Mouse (Mus musculus) cerebellum, adult 2 months (tissue): ENCODE results near the gene Psrc1. TPM values are rescaled to one million over a fixed set of nuclear protein-coding genes. Genes with fewer than 3 reads are reported as not detected.

ENCODE experiments used
- DNase-seq, 2 experiments: peaks; one replicate each; pipeline ENCODE4 v3.0.0; 2021
- H3K27ac ChIP-seq: fragments of 200-500 bp; 2 replicates; pipeline ENCODE4 v1.5.1; 2012; ENCODE audit warnings: low read length, control low read depth, inconsistent platforms; ENCODE audit not compliant: insufficient read depth
- H3K27me3 ChIP-seq: fragments of 200-500 bp; 2 replicates; pipeline ENCODE4 v1.6.1; 2012; ENCODE audit warnings: inconsistent platforms, mild to moderate bottlenecking, low read length, moderate library complexity; ENCODE audit not compliant: control insufficient read depth, insufficient read depth
- H3K4me1 ChIP-seq: fragments of 200-500 bp; 2 replicates; pipeline ENCODE4 v1.6.1; 2011; ENCODE audit warnings: low read length; ENCODE audit not compliant: control insufficient read depth, insufficient read depth
- H3K4me3 ChIP-seq: fragments of 200-500 bp; replicated peaks from 2 replicates; pipeline ENCODE3; 2011; ENCODE audit warnings: mild to moderate bottlenecking, low read depth, low read length, control low read depth; ENCODE audit not compliant: insufficient read depth
- CTCF ChIP-seq: fragments of 200-500 bp; IDR thresholded peaks from 2 replicates; pipeline ENCODE4 v1.5.1; 2011; ENCODE audit warnings: low read depth, mild to moderate bottlenecking, control low read depth, low read length, moderate library complexity, borderline replicate concordance; ENCODE audit not compliant: insufficient read depth
- POLR2A ChIP-seq: fragments of 200-500 bp; IDR thresholded peaks from 2 replicates; pipeline ENCODE4 v1.6.1; 2011; ENCODE audit warnings: low read length, control low read depth, borderline replicate concordance; ENCODE audit not compliant: insufficient read depth
- WGBS: fragments of 180-500 bp; shearing (Covaris S2); methylation state at CpG from one replicate; pipeline ENCODE4 v1.1.7; 2018; 5-methylcytosine and 5-hydroxymethylcytosine counted together
- polyA plus RNA-seq: library from polyadenylated mRNA; depleted of rRNA; stranded (reverse); fragments of >200 nt; gene quantifications from 2 replicates; pipeline ENCODE4 v1.2.3, GENCODE M21; 2012; rRNA removed

Gene Psrc1
- polyA plus RNA-seq = 0.21 and 0.28 TPM in 2 replicates

GRCm38 (mm10) chr3:108383485-108384354 lies at the start of gene Psrc1:
Psrc1 (plus strand) TSS chr3:108383839.
- Histone ChIP-seq H3K4me1 (peaks cover 5% of the 10 kb centered on the region), H3K4me3 (peak within 1 kb of the TSS; percentile 74), H3K27ac (no peak within 1 kb of the TSS), H3K27me3 (no peaks in the 10 kb centered on the region)
- peak; percentile 78 to 81 for DNase-seq
- WGBS = 2% methylated on average over 44 of the region's 44 CpGs
- no peak for TF ChIP-seq POLR2A
- TF ChIP-seq CTCF = no peak

GRCm38 (mm10) chr3:108336878-108337277 lies 46.8 kb upstream of the Psrc1 start:
- DNase-seq = no peak
- no peak for TF ChIP-seq CTCF
- no peak for TF ChIP-seq POLR2A
- Histone ChIP-seq H3K4me1 (no peaks in the 10 kb centered on the region), H3K27me3 (no peaks in the 10 kb centered on the region), H3K27ac (no peak overlapping the region), H3K4me3 (no peak overlapping the region)
- 96% methylated on average over 5 of the region's 5 CpGs for WGBS

DNA sequence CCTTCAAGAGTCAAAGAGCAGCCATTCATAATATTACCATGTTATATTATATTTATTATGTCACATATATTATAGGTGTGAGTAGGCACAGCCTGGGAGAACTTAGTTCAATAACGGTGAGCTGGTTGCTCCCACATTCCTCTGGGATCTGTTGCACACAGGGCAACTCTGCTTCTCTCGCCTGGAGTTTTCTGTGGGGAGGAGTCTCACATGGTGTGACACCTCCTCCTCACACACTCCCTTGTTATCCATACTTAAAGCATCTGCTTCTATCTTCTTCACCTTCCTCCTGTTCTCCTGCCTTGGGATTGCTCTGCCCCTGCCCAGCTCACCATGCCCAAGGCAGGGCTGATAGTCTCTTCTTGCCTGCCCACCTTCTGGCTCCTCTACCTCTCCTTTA lies 42.6 kb upstream of the Psrc1 start:
- H3K27ac ChIP-seq = no peak overlapping the region
- 93% methylated on average over 2 of the region's 2 CpGs for WGBS
- DNase-seq = no peak
- H3K4me1 ChIP-seq = no peaks in the 10 kb centered on the region
- no peak overlapping the region for H3K4me3 ChIP-seq
- no peaks in the 10 kb centered on the region for H3K27me3 ChIP-seq
- TF ChIP-seq POLR2A (no peak), CTCF (no peak)

DNA sequence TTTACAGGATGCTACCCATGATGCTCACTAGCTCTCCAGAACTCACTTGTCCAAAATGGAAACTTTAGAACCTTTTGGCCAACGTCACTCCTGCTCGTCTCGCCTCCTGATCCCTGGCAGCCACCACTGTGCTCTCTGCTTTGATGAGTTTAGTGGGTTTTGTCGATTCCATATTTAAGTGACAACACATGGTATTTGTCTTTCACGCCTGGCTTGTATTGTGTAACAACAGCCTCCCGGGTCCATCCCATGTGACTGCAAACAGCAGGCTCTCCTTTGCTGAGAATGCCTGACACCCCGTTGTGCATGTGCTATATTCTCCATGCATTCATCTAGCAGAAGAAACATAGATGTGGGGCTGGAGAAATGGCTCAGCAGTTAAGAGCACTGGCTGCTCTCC lies 41.5 kb upstream of the Psrc1 start:
- DNase-seq = no peak
- H3K27me3 ChIP-seq = no peaks in the 10 kb centered on the region
- no peak for TF ChIP-seq CTCF
- TF ChIP-seq POLR2A = no peak
- H3K27ac ChIP-seq = no peak overlapping the region
- 59% methylated on average over 7 of the region's 7 CpGs for WGBS
- H3K4me1 ChIP-seq = no peaks in the 10 kb centered on the region
- no peak overlapping the region for H3K4me3 ChIP-seq

DNA sequence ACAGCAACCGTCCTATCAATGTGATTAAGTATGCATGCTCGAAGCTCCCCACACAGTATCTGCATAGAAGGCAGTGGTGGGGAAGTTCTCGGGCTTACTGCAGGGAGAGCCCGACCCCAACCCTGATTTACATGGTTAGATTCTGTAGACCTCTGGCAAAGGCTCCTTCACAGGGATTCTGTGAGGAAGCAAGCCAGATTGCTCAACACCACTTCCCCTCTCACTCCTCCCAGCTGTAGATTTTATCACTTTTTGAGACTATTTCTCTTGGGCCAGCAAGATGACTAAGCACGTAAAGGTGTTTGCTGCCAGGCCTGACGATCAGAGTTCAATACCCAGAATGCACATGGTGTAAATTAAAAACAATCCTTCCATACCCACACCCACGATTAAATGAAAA lies 37.8 kb upstream of the Psrc1 start:
- no peaks in the 10 kb centered on the region for H3K27me3 ChIP-seq
- no peak overlapping the region for H3K4me3 ChIP-seq
- TF ChIP-seq CTCF (no peak), POLR2A (no peak)
- DNase-seq = no peak
- H3K4me1 ChIP-seq = no peaks in the 10 kb centered on the region
- 89% methylated on average over 7 of the region's 7 CpGs for WGBS
- no peak overlapping the region for H3K27ac ChIP-seq

- no peak for TF ChIP-seq POLR2A
- TF ChIP-seq CTCF = no peak
- no peak overlapping the region for H3K4me3 ChIP-seq
- no peak overlapping the region for H3K27ac ChIP-seq
- H3K27me3 ChIP-seq = no peaks in the 10 kb centered on the region
- 77% methylated on average over 9 of the region's 9 CpGs for WGBS
- DNase-seq = no peak
- no peaks in the 10 kb centered on the region for H3K4me1 ChIP-seq
These were observed 35.3 kb upstream of the Psrc1 start for GRCm38 (mm10) chr3:108348376-108348775.

- WGBS = 94% methylated on average over 3 of the region's 3 CpGs
- no peak overlapping the region for H3K4me3 ChIP-seq
- no peak for TF ChIP-seq CTCF
- no peak for TF ChIP-seq POLR2A
- peaks cover 8% of the 10 kb centered on the region for H3K4me1 ChIP-seq
- DNase-seq = no peak
- H3K27me3 ChIP-seq = no peaks in the 10 kb centered on the region
- no peak overlapping the region for H3K27ac ChIP-seq
These were observed 28.4 kb upstream of the Psrc1 start for GRCm38 (mm10) chr3:108355245-108355644.

- Histone ChIP-seq H3K27me3 (no peaks in the 10 kb centered on the region), H3K27ac (no peak overlapping the region), H3K4me3 (no peak overlapping the region), H3K4me1 (peaks cover 8% of the 10 kb centered on the region)
- no peak for DNase-seq
- WGBS = 92% methylated on average over 10 of the region's 10 CpGs
- no peak for TF ChIP-seq POLR2A
- no peak for TF ChIP-seq CTCF
These were observed 26.6 kb upstream of the Psrc1 start for GRCm38 (mm10) chr3:108357051-108357450.

GRCm38 (mm10) chr3:108358445-108358844 lies 25.2 kb upstream of the Psrc1 start:
- TF ChIP-seq CTCF (no peak), POLR2A (no peak)
- Histone ChIP-seq H3K27ac (no peak overlapping the region), H3K4me3 (no peak overlapping the region), H3K4me1 (peaks cover 8% of the 10 kb centered on the region), H3K27me3 (no peaks in the 10 kb centered on the region)
- peak; percentile 30 to 61 for DNase-seq
- WGBS = 17% methylated on average over 6 of the region's 6 CpGs
